In the genomic region with DNA sequence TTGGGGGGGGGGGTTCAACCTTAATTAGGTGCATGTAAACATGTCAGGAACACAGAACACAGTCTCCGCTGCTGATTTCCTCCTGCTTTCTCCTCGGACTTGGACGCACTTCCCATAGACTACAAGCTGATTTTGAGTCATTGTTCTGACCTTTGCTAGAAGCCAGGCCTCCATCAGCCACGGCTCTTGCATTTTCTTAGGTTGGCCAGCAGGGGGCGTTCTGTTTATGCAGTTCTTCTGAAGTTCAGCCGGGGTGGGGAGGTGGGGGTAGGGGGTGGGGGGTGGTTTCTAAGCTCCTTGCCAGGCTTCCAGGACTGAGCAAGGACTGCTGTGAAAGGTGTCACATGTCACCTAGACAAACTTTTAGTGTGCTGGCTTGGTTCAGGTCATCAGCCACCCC, we compare ENCODE assay signal across 11 mouse cellular contexts. TPM values are rescaled to one million over a fixed set of nuclear protein-coding genes. Genes with fewer than 3 reads are reported as not detected.
DNase-seq lines count a peak whose midpoint lies in the region; ATAC-seq and TF ChIP-seq lines count a peak whose summit lies in the region.
"Had no signal": no experiment of that assay in that cellular context is flagged by ENCODE, and none has a peak within 500 bp of the region (broad histone marks: within the 10 kb centered on the region; RNA-seq: fewer than 3 reads in every experiment).

No protein-coding gene starts in this region.

- no peaks in the 10 kb centered on the region for H3K4me1 ChIP-seq in lung, postnatal 0 days (ENCODE audit: insufficient read depth, low read depth, low read length)
- H3K4me1 ChIP-seq: embryonic facial prominence, embryonic 15.5 days; liver, embryonic 15.5 days had no signal

- no peaks in the 10 kb centered on the region for H3K27me3 ChIP-seq in lung, postnatal 0 days (replicated peaks; ENCODE audit: insufficient read depth, low read length)
- H3K27me3 ChIP-seq: embryonic facial prominence, embryonic 15.5 days; liver, embryonic 15.5 days had no signal

- no peaks in the 10 kb centered on the region for H3K9me3 ChIP-seq in lung, postnatal 0 days (ENCODE audit: low read length)
- H3K9me3 ChIP-seq: embryonic facial prominence, embryonic 15.5 days; liver, embryonic 15.5 days had no signal

- H3K4me2 ChIP-seq in lung, postnatal 0 days (replicated peaks; ENCODE audit: low read depth, low read length), result no peak overlapping the region
- H3K4me2 ChIP-seq: embryonic facial prominence, embryonic 15.5 days; liver, embryonic 15.5 days had no signal

- peak; percentile 5 for DNase-seq in cerebellum, postnatal 10 days
- no peak for DNase-seq in cerebellum, adult 18-20 months
- DNase-seq in lung, postnatal 0 days (ENCODE audit: low spot score), result peak; percentile 23
- no peak for DNase-seq in lung, adult 18-20 months
- DNase-seq in adrenal gland, postnatal 14 days, result peak; percentile 57
- peak; percentile 45 for DNase-seq in testis, postnatal 10 days (ENCODE audit: low spot score)
- DNase-seq in c-Kit-positive CD71-positive TER-119-positive erythroid progenitor cells, embryonic 14.5 days (ENCODE audit: low spot score), result no peak
- no peak for DNase-seq in right cerebral cortex, postnatal 10 days (ENCODE audit: low spot score in 2 of 2)

- no peaks in the 10 kb centered on the region for H3K36me3 ChIP-seq in lung, postnatal 0 days (ENCODE audit: insufficient read depth, low read length)
- H3K36me3 ChIP-seq: embryonic facial prominence, embryonic 15.5 days; liver, embryonic 15.5 days had no signal

- peak; percentile 48 for TF ChIP-seq CTCF in lung, postnatal 0 days (IDR thresholded peaks at IDR 0.05)

- WGBS in lung, postnatal 0 days, result 33% methylated on average over 6 of the region's 6 CpGs

- no peak for ATAC-seq in lung, postnatal 0 days

- no peak overlapping the region for H3K9ac ChIP-seq in lung, postnatal 0 days (replicated peaks; ENCODE audit: low read depth)
- H3K9ac ChIP-seq: embryonic facial prominence, embryonic 15.5 days; liver, embryonic 15.5 days had no signal

- TF ChIP-seq EP300 in lung, postnatal 0 days (IDR thresholded peaks at IDR 0.05), result no peak

- H3K4me3 ChIP-seq in lung, postnatal 0 days (ENCODE audit: low read depth, low read length), result no peak overlapping the region
- H3K4me3 ChIP-seq: embryonic facial prominence, embryonic 15.5 days; liver, embryonic 15.5 days; myocyte had no signal

- H3K27ac ChIP-seq in lung, postnatal 0 days (ENCODE audit: low read length), result no peak overlapping the region
- H3K27ac ChIP-seq: embryonic facial prominence, embryonic 15.5 days; liver, embryonic 15.5 days had no signal

RNA-seq across cellular contexts. Expression of gene Ccdc160, which starts 8.6 kb away (rescaled TPM):
- polyA plus RNA-seq in lung, postnatal 0 days (2015; fragmentation: Nextera tagmentation; extraction: Ambion mirVana), result 2.5 and 3.0 TPM in 2 replicates
- total RNA-seq in adrenal gland, postnatal 14 days (2021), result 15.5 and 18.1 TPM in 2 replicates
- polyA plus RNA-seq: myocyte had no signal

Comparison
In these comparisons a context has a peak if more than half of its experiments do, and no peak if none do; other contexts are left out.
1. DNase-seq: peak in cerebellum, postnatal 10 days (2 of 2), lung, postnatal 0 days (single experiment), adrenal gland, postnatal 14 days (single experiment) and testis, postnatal 10 days (single experiment); none in cerebellum, adult 18-20 months (0 of 2), lung, adult 18-20 months (0 of 2), c-Kit-positive CD71-positive TER-119-positive erythroid progenitor cells, embryonic 14.5 days (single experiment) and right cerebral cortex, postnatal 10 days (0 of 2).